Mouse (Mus musculus) lung, embryonic 14.5 days (tissue): ENCODE results near the gene Gm20388. TPM values are rescaled to one million over a fixed set of nuclear protein-coding genes. Genes with fewer than 3 reads are reported as not detected.
A peak's percentile ranks its signal among the peaks of the same experiment; 100 is the strongest.

Experiments used
- ATAC-seq: fragments of 200-750 bp; cut with Nextera tagmentation; 2 replicates; pipeline ENCODE4 v1.8.0; 2017; ENCODE audit warnings: mild to moderate bottlenecking, moderate TSS enrichment, moderate library complexity; ENCODE audit not compliant: insufficient read depth
- DNase-seq: peaks from one replicate; pipeline ENCODE4 v3.0.0-alpha.2; 2015
- H3K27ac ChIP-seq: fragments of 300-500 bp; sonication (generic); 2 replicates; pipeline ENCODE4 v1.5.1; 2014; ENCODE audit warnings: low read depth, mild to moderate bottlenecking, moderate library complexity
- H3K27me3 ChIP-seq: fragments of 300-500 bp; sonication (generic); 2 replicates; pipeline ENCODE4 v1.6.1; 2014; ENCODE audit warnings: low read length, control low read depth; ENCODE audit not compliant: insufficient read depth
- H3K36me3 ChIP-seq: fragments of 300-500 bp; sonication (generic); 2 replicates; pipeline ENCODE4 v1.6.1; 2014; ENCODE audit warnings: control low read depth; ENCODE audit not compliant: insufficient read depth
- H3K4me1 ChIP-seq: fragments of 300-500 bp; sonication (generic); 2 replicates; pipeline ENCODE4 v1.6.1; 2014; ENCODE audit warnings: antibody characterized with exemption, control low read depth; ENCODE audit not compliant: insufficient read depth
- H3K4me2 ChIP-seq: fragments of 300-500 bp; sonication (generic); 2 replicates; pipeline ENCODE4 v1.6.1; 2014; ENCODE audit warnings: mild to moderate bottlenecking
- H3K4me3 ChIP-seq: fragments of 300-500 bp; sonication (generic); 2 replicates; pipeline ENCODE4 v1.5.1; 2014; ENCODE audit warnings: low read depth, low read length
- H3K9ac ChIP-seq: fragments of 300-500 bp; sonication (generic); 2 replicates; pipeline ENCODE4 v1.6.1; 2014
- H3K9me3 ChIP-seq: fragments of 300-500 bp; sonication (generic); 2 replicates; pipeline ENCODE4 v1.6.1; 2016; ENCODE audit warnings: low read depth, low read length, control low read depth
- CTCF ChIP-seq: IDR thresholded peaks from 2 replicates; pipeline ENCODE4 v1.5.1; 2016; ENCODE audit warnings: antibody characterized with exemption, low read depth
- WGBS: fragments of 180-500 bp; shearing (Covaris S2); extraction: QIAGEN DNeasy Blood & Tissue Kit; methylation state at CpG from one replicate; pipeline ENCODE4 v1.1.7; 2014; 5-methylcytosine and 5-hydroxymethylcytosine counted together
- polyA plus RNA-seq: library from polyadenylated mRNA; unstranded; fragments of >200 nt; fragmentation: Nextera tagmentation; extraction: Ambion mirVana; gene quantifications from 2 replicates; pipeline ENCODE4 v1.2.1, GENCODE M21; 2014

The Gm20388 gene
- polyA plus RNA-seq, 1 experiment from 2014 or later: not detected

DNA sequence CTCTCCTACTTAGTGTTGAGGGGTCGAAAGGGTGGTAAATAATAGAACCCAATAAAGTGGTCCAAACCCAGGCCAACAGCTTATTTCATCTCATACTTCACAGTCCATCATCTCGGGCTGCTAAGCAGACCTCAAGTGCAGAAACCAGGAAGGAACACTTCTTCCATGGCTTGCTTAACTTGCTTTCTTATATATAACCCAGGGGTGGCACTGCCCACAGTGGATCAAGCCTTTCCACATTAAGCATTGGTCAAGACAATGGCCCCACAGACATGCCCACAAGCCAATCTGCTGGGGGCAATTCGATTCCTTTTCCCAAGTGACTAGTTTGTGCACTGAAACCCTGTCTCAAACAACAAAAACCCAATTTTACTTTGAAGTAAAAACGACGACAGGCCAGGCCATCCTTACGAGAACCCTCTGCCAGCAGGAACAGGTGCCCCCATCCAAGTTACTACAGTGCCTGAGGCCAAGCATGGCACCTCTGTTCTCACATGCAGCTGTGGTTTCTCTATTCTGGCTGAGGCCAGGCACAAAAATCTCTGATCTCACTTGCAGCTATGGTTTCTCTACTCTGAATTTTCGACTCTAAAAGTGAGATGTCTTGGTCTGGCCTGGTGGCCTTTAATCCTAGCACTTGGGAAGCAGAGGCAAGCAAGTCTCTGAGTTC, 3007.9 kb downstream of the Gm20388 start:
- ATAC-seq (no peak), DNase-seq (no peak)
- H3K9me3 ChIP-seq: no peaks in the 10 kb centered on the region
- no peaks in the 10 kb centered on the region for H3K27me3 ChIP-seq
- H3K4me2 ChIP-seq: no peak overlapping the region
- no peak overlapping the region for H3K4me3 ChIP-seq
- H3K4me1 ChIP-seq: no peaks in the 10 kb centered on the region
- no peak for TF ChIP-seq CTCF
- H3K36me3 ChIP-seq: peaks cover 19% of the 10 kb centered on the region
- H3K9ac ChIP-seq: no peak overlapping the region
- 75% methylated on average over 7 of the region's 7 CpGs for WGBS
- H3K27ac ChIP-seq: peak overlapping the region; percentile 24; the same call in 1 of the 2 replicates

DNA sequence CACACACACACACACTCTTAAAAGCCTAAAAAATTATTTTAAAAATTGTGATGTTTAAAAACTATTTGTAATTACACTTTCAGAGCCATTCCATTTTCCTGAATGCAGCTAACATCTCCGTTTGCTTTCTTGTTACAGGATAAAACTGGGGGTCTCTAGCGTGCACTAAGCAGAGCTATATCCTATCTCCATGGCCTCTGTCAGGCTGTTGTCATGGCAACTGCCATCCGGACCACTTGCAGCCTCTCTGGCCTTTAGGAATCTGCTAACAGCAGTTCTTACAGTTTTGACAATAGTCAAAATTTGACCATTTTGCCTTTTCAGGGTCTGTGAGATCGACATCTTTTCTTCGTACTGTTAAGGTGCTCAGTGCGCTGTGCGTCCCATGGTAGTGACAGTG, 3010.2 kb downstream of the Gm20388 start:
- WGBS: 76% methylated on average over 7 of the region's 7 CpGs
- no peaks in the 10 kb centered on the region for H3K4me1 ChIP-seq

DNA sequence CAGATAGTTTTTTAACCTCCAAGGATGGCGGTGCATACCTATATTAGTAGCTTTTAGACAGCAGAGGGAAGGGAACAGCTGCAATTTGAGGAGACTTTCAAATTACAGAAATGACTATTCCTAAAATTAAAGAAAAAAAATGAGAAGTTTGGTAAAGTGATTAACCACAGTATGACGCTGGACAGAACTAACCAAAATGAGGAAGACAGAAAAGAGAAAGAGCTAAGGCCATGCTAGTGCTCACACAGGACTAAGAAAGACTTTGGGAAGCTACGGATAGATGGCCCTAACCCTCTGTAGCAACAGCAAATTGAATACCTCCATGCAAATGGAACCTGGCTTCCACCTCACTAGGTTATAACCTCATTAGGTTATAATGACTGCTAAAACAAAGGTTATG, 3012.3 kb downstream of the Gm20388 start:
- ATAC-seq: no peak
- no peak overlapping the region for H3K4me2 ChIP-seq
- no peak overlapping the region for H3K9ac ChIP-seq
- H3K36me3 ChIP-seq: no peaks in the 10 kb centered on the region
- no peak overlapping the region for H3K27ac ChIP-seq
- no peak for DNase-seq
- no peak overlapping the region for H3K4me3 ChIP-seq
- no peak for TF ChIP-seq CTCF
- H3K27me3 ChIP-seq: no peaks in the 10 kb centered on the region
- no peaks in the 10 kb centered on the region for H3K9me3 ChIP-seq
- no peaks in the 10 kb centered on the region for H3K4me1 ChIP-seq
- 70% methylated on average over 3 of the region's 3 CpGs for WGBS

More for the DNA sequence above, 3010.2 kb downstream of the Gm20388 start:
- Histone ChIP-seq H3K27me3 (no peaks in the 10 kb centered on the region), H3K9ac (no peak overlapping the region), H3K36me3 (no peaks in the 10 kb centered on the region), H3K4me3 (no peak overlapping the region), H3K27ac (no peak overlapping the region), H3K9me3 (no peaks in the 10 kb centered on the region), H3K4me2 (no peak overlapping the region)
- ATAC-seq (no peak), DNase-seq (no peak)
- TF ChIP-seq CTCF: no peak

DNA sequence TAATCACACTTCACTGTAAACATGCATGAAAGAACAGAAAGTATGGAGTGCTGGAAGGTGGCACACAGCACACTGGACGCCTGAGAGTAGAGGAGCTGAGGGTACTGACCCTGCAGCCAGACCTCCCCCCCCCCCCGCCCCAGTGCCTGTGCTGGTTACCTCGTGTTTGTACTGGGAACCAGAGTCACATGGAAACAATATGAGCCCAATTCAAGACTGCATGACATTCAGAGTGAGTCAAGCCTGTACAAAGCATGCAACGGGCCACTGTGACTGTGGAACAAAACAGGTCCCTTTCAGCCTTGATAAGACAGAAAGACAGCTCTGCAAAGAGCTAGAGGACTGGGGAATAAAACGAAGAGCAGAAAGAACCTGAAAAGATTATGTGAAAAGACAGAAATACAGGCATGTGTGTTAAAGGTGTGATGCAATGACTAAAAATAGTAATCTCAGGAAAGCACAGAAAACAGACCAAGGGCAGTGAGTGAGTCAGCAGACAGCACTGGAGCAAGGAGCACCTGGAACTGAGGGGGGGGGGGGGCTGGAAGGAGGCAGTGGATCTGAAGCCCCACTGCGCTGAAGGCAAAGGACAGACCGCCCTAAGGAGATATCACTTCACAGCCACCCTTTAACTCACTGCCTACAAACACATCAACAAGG, 3012.9 kb downstream of the Gm20388 start:
- H3K4me2 ChIP-seq: no peak overlapping the region
- H3K27ac ChIP-seq: no peak overlapping the region
- no peaks in the 10 kb centered on the region for H3K4me1 ChIP-seq
- WGBS: 61% methylated on average over 7 of the region's 7 CpGs
- H3K4me3 ChIP-seq: no peak overlapping the region
- no peaks in the 10 kb centered on the region for H3K9me3 ChIP-seq
- no peak for TF ChIP-seq CTCF
- DNase-seq (no peak), ATAC-seq (no peak)
- H3K9ac ChIP-seq: no peak overlapping the region
- no peaks in the 10 kb centered on the region for H3K27me3 ChIP-seq
- no peaks in the 10 kb centered on the region for H3K36me3 ChIP-seq

DNA sequence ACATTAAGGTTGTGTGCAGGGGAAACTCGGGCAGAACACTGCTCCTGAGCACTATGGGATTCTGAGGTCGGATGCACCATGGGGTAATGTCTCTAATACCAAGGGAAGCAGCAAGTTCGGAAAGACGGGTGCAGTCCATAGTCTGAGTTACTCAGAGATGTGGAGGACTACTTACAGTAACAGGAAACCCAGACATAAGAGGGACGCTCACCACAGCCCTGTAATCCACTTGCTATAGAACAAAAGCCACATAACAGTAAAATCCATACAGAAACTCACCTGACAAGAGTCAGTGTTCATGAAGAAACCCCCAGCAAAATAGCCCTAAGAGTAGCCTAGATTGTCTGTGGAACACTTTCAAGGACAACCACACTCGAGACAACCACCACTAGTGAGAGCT, 3013.4 kb downstream of the Gm20388 start:
- 63% methylated on average over 6 of the region's 6 CpGs for WGBS
- Histone ChIP-seq H3K4me2 (no peak overlapping the region), H3K27ac (no peak overlapping the region)

DNA sequence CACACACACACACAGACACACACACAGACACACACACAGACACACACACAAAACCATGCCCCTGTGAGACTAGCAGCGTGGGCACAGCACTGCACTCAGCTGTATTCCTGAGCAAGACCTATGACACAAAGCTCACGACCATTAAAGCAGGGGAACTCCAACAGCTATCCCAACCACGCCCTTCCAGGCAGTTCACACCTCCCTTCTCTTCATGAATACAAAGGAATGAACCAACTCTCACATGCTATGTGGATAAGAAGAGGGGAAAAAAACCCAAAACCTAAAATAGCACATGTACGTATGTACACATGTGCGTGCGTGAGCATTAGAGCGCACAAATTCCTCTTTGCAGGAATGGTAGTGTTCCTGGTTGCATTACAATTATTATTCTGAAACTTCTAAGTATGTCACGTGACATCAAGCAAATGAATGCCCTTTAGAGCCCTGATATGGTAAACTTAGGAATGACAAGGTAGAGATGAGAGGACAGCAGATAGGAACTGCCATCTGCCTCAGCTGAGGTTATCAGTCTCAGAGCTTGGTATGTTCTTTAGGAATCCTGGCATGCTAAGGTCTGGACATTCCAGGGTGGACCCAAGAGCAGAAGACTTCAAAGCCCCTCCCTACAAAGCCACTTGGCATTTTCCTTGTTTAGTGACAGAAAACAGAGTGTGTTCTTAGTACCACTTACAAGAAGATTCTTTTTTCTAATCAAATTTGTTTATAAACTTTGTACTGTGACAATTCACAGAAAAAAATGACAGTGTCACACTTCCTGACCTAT, 3015.5 kb downstream of the Gm20388 start:
- ATAC-seq (no peak), DNase-seq (no peak)
- no peaks in the 10 kb centered on the region for H3K9me3 ChIP-seq
- H3K4me1 ChIP-seq: no peaks in the 10 kb centered on the region
- H3K36me3 ChIP-seq: no peaks in the 10 kb centered on the region
- H3K4me2 ChIP-seq: no peak overlapping the region
- no peak overlapping the region for H3K9ac ChIP-seq
- TF ChIP-seq CTCF: no peak
- no peak overlapping the region for H3K4me3 ChIP-seq
- H3K27ac ChIP-seq: no peak overlapping the region
- no peaks in the 10 kb centered on the region for H3K27me3 ChIP-seq
- 83% methylated on average over 8 of the region's 8 CpGs for WGBS

More for the DNA sequence above, 3013.4 kb downstream of the Gm20388 start:
- Histone ChIP-seq H3K4me1 (no peaks in the 10 kb centered on the region), H3K9ac (no peak overlapping the region), H3K9me3 (no peaks in the 10 kb centered on the region), H3K4me3 (no peak overlapping the region), H3K27me3 (no peaks in the 10 kb centered on the region), H3K36me3 (no peaks in the 10 kb centered on the region)
- DNase-seq (no peak), ATAC-seq (no peak)
- TF ChIP-seq CTCF: no peak

DNA sequence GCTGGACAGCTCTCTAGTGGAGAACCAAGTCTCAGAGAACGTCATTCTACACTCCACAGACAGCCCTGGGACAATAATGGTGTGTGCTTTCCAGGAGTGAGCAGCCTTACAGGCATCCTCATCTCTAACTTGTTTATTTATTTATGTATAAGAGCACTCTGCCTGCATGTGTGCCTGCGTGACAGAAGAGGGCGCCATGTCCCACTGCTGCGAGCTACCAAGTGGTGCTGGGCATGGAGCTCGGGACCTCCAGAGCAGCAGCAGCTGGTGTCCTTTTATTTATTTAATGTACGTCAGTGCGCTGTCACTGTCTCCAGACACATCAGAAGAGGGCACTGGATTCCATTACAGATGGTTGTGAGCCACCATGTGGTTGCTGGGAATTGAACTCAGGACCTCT, 3016.1 kb downstream of the Gm20388 start:
- Histone ChIP-seq H3K27ac (no peak overlapping the region), H3K4me3 (no peak overlapping the region), H3K4me1 (no peaks in the 10 kb centered on the region), H3K4me2 (no peak overlapping the region), H3K9me3 (no peaks in the 10 kb centered on the region), H3K27me3 (no peaks in the 10 kb centered on the region), H3K36me3 (no peaks in the 10 kb centered on the region), H3K9ac (no peak overlapping the region)
- ATAC-seq: no peak
- 57% methylated on average over 7 of the region's 7 CpGs for WGBS
- DNase-seq: peak; percentile 23
- TF ChIP-seq CTCF: peak; percentile 39
